Mouse (Mus musculus) left cerebral cortex, postnatal 4 days (tissue): ENCODE data around the gene Focad. TPM values are rescaled to one million over a fixed set of nuclear protein-coding genes. Genes with fewer than 3 reads are reported as not detected.

ENCODE experiments used
- DNase-seq: peaks from one replicate; pipeline ENCODE4 v3.0.0-alpha.2; 2022
- intact Hi-C: fragments of 180-260 bp; cut with DNase I; formaldehyde crosslinking; loops from one replicate; pipeline ENCODE4 v1.15.1; 2025
- total RNA-seq, 2 experiments: library from RNA; stranded (reverse); gene quantifications; 2 replicates each; pipeline ENCODE4 v1.2.3; 2021

Gene Focad
- total RNA-seq, 2 experiments from 2014 or later = 35.6 to 41.1 TPM

DNA sequence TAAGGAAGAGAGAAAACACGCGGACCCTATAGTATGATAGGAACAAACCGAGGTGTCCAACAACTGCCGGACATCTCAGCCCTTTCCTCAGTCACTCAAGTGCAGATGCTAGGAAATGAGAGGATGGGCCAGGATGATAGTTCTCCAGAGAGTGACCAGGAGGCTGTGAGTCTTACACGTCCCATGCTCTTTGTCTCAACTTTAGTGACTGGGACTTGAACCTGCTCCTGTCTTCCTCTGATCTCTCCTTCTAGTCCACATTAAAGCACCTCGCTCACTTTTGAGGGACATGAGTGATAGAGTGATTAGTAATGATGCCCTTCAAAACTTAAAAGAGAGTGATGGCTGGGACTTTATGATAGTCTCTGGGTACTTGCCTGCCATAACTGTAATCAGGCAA is 114.2 kb downstream of the Focad start:
- intact Hi-C loops = no loop called here
- no peak for DNase-seq

GRCm38 (mm10) chr4:88209351-88209814 is 115.0 kb downstream of the Focad start:
- intact Hi-C loops = no loop called here

DNA sequence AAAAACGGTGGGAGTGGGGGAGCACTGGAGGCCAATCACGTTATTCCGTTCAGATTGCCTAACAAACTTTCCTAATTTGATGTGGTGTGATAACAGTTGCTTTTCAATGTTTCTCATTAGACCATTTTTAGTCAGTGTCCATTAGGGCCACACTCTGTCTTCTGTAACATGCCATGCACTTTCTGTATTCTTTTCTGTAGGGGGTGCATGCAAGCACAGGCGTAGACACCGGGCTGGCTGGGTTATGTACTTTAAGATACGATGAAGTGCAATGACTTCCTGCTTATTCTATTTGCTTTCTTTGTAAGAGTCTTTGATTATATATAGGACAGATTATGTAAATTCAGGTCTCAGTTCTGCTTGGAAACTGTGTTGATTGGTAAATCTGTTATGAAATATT is 116.2 kb downstream of the Focad start:
- intact Hi-C loops = no loop called here
- no peak for DNase-seq

More at GRCm38 (mm10) chr4:88209351-88209814, 115.0 kb downstream of the Focad start:
- peak; percentile 85 for DNase-seq

DNA sequence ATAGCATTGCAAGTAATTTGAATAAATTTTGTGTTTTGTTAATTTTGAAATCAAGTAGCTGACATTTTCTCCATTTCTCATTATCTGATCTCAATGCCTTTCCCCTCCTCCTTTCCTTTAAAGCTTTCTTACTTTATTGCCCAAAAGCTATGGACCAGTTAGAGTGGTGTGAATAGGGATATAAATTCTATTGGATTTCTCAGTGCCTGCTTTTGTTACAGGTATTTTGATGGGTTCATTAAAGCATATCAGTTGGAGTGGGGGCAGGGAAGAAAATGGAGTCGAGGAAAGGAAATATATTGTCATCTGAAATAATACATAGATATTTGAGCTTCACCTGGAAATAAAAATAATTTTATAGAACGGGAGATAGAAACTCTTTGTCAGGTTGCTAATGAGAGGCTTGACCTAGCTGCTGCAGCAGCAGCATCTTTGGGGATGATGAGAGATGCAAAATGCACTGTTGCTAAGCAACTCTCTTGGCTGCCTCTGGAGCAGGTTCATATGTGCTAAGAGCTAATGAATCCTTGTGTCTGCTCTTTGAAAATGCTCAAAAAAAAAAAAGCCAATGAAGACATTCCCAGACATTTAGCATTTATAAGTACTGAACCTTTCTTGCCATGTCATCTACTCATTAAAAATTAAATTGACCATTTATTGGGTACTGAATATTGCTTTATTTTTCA is 116.9 kb downstream of the Focad start:
- peak; percentile 17 for DNase-seq
- intact Hi-C loops = no loop called here

DNA sequence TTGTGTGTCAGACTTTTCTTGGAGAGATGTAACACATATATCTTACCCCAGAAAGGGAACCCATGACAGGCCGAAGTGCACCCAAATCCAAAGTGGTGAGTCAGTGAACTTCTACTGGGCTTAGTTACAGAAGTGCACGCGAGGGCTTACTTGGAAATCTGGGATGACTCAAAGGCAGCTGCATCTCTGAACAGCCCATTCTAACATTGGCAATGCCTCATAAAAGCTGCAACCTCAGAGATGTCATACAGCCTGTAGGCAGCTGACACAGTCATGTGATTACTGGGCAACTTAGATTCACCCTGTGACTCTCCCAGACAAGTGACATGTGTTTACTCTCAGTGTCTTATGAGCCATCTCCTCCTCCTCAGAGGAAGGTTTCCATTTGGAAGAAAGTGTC is 119.5 kb downstream of the Focad start:
- intact Hi-C loops = no loop called here
- no peak for DNase-seq

DNA sequence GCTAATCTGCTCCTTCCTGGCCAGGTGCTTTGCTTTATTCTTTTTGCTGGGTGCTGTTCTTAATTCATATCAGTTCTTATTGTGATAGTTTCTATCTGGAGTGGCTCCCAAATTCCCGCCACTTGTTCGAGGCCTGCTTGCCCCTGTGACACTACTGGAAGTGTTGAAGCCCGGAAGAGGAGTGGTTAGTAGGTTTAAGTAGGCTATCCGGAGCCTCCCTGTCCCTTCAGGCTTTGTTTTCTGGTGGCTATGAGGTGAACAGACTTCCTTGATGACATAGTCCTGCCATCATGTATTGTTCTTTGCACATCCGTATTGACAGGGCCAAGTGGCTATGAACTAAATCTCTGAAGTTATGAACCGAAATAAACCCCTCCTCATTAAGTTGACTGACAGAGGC is 123.9 kb downstream of the Focad start:
- DNase-seq = no peak
- intact Hi-C loops = no loop called here

GRCm38 (mm10) chr4:88218797-88219196 is 124.4 kb downstream of the Focad start:
- intact Hi-C loops = no loop called here
- DNase-seq = no peak

- DNase-seq = no peak
- intact Hi-C loops = no loop called here
These were observed 136.9 kb downstream of the Focad start for GRCm38 (mm10) chr4:88231375-88231774.

DNA sequence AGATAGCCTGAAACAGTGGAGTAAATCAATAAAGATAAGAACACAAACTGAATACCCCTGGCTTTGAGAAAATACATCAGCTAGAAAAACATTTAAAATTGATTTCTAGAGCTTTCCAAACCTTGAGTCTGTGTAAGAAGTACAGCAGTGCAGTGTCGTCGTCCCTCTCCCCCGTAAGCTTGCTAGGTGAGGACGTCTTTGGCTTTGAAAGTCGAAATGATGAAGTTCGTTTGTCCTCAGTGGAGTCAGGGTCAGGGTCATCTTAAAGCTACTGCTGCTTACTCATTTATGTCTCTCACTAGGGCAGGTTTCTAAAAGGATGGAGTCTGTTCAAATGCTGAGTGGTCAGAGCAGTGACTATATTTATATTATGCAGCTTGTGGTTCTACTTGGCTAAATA is 141.5 kb downstream of the Focad start:
- DNase-seq = no peak
- intact Hi-C loops = no loop called here

DNA sequence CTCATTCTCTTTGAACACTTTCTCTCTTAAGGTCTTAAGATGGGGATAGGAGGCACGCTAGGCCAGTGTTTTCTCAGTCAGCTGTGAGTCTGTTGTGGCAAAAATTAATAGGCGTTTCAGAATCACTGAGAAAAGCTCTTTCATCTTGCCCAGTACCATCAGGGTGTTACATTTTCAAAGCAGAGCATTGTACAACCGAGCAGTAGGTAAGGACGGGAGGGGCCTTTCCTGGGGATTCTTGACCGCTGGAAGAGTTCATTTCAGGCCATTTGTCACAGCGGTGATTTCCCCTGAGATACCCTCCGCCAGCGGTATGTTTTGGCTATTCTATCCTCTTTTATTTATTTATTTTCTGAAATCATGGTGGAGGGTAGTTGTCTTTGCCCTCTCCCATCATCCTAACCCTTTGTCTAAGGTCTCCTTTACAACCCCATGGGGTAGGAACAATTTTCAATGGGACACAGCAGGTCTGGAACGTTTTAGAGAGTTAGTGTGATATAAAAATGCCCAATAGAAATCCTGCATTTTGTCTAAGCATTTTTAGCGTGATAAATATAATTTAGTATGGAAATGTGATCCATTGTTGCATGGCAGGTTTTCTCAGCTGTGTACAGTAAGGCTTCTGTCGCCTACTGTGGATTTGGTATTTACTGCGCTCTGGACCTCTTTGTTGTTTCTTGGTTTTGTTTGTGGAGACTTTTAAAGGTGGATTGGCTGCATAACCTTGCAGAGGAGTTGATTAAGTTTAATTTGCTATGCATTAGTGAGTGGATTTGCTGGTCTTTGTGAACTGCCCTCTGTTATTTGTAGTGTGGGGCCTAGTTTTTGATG is 142.7 kb downstream of the Focad start:
- DNase-seq = no peak
- intact Hi-C loops = no loop called here

- intact Hi-C loops = no loop called here
- peak; percentile 3 for DNase-seq
These were observed 143.9 kb downstream of the Focad start for GRCm38 (mm10) chr4:88238351-88238750.

GRCm38 (mm10) chr4:88243834-88244233 is 149.4 kb downstream of the Focad start:
- no peak for DNase-seq

GRCm38 (mm10) chr4:88245494-88245893 is 151.1 kb downstream of the Focad start:
- DNase-seq = no peak
- intact Hi-C loops = no loop called here

More at GRCm38 (mm10) chr4:88243834-88244233, 149.4 kb downstream of the Focad start:
- intact Hi-C loops = no loop called here

DNA sequence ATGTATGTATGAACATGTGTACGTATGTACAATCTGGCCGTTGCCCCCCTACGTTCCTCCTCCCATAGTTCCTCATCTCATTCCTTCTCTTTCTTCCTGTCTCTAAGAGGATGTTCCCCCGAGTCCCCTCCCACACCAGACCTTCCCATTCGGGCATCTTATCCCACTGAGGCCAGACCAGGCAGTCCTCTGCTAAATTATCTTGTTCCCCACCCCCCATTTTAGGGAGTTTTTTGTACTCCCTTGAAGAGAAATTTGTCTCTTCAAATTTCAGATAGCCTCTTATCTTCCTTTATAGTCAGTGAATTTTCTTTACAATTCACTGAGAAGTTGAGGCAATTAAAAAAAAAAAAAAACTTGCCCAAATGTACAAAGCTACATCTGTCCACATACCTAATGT is 166.9 kb downstream of the Focad start:
- intact Hi-C loops = no loop called here
- DNase-seq = no peak

GRCm38 (mm10) chr4:88264536-88264935 is 170.1 kb downstream of the Focad start:
- no peak for DNase-seq
- intact Hi-C loops = no loop called here

DNA sequence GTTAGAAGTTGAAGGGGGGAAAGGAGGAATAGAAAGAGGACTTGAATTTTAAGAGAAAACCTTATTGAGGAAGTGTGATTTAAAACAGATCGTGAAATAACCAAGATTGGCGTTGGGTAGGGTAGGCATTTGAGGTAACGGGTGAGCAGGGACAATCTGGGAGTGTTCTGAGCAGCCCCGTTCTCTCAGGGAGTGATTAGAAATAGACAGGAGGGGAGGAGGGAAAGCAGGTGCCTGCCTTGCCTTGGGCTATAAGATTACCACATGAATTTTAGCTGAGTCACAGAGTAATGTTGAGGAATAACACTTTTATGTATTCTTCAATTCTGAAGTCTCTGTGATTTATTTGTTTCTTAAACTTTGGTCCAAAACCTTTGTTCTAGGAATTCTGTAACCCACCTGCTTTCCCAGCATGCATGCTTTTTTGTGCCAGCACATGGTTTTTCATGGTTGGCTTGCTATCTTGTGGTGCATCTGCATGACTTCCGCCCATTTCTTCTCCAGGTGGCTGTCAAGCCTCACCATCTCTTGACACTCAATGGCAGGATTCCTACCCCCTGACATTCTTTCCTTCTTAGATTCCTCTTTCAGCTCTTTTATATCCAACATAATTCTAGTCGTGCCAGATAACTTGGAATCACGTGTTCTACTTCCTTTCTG is 176.1 kb downstream of the Focad start:
- DNase-seq = peak; percentile 13
- intact Hi-C loops = no loop called here

DNA sequence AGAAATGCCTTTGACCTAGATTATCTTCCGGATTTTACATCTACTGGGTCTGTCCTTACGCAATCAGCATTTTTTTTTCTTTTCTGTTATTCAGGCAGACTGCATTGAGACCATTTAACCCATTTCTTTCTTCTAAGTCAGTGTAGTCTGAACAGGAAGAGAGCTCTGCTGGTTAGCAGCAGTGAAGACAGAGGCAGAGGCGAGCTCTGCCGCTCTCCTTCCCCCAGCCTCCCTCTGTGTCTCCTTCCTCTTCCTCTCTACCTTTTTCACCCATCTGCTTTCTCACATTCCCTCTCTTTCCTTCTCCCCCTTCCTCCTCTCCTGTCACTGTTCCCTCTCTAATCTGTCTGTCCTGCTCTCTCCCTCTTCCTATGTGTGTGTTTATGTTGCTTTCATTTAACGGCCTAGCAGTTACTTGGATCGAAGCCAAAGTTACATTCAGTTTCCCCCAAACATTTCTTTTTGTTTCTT is 181.2 kb downstream of the Focad start:
- no peak for DNase-seq
- intact Hi-C loops = no loop called here

- intact Hi-C loops = no loop called here
- no peak for DNase-seq
These were observed 181.8 kb downstream of the Focad start for GRCm38 (mm10) chr4:88276058-88276734.

DNA sequence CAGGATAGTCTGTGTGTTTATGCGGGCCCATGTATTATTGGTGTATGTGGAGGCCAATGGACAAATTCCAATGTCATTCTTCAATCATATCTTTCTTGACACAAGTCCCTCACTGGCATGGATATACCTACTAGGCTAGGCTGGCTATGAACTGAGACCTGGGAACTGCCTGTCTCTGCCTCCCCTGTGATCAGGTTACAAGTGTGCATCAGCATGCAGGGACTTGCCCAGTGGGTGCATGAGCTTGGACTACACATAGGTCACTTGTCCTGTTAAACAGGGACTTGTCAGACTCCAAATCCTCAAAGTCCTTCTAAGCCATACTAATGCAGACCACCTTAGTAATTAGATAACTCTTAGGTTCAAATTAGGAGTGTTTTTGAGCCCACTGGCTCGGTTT is 184.1 kb downstream of the Focad start:
- intact Hi-C loops = no loop called here

GRCm38 (mm10) chr4:88280536-88280935 is 186.1 kb downstream of the Focad start:
- DNase-seq = no peak
- intact Hi-C loops = no loop called here

More for the DNA sequence above, 184.1 kb downstream of the Focad start:
- DNase-seq = no peak

GRCm38 (mm10) chr4:88295537-88295936 is 201.1 kb downstream of the Focad start:
- intact Hi-C loops = no loop called here
- DNase-seq = no peak
